Mouse (Mus musculus): ENCODE results near the gene Frk. TPM values are rescaled to one million over a fixed set of nuclear protein-coding genes. Genes with fewer than 3 reads are reported as not detected.

Frk gene
- total and polyA plus RNA-seq, 2 experiments from 2014 or later, result 0.41 to 0.71 TPM

- H3K27ac ChIP-seq (ENCODE audit: low read depth, low read length), result no peak overlapping the region
- H3K4me2 ChIP-seq (ENCODE audit: low read depth, low read length, poor library complexity, severe bottlenecking), result no peak overlapping the region
- H3K36me3 ChIP-seq (ENCODE audit: insufficient read depth, low read length), result no peaks in the 10 kb centered on the region
- H3K9me3 ChIP-seq (ENCODE audit: low read length), result no peaks in the 10 kb centered on the region
- no peaks in the 10 kb centered on the region for H3K4me1 ChIP-seq (ENCODE audit: insufficient read depth, low read length)
- H3K4me3 ChIP-seq (ENCODE audit: low read depth, low read length), result no peak overlapping the region
- no peak for TF ChIP-seq CTCF (IDR thresholded peaks at IDR 0.05)
- no peaks in the 10 kb centered on the region for H3K27me3 ChIP-seq (ENCODE audit: insufficient read depth, low read length)
- no peak for ATAC-seq (ENCODE audit: low FRiP score)
- no peak for DNase-seq (ENCODE audit: low spot score)
- no peak overlapping the region for H3K9ac ChIP-seq (replicated peaks; ENCODE audit: low read length, poor library complexity, severe bottlenecking)
- WGBS, result 75% methylated on average over 3 of the region's 3 CpGs
These were observed 28.0 kb downstream of the Frk start for GRCm38 (mm10) chr10:34511192-34511591.

- H3K27me3 ChIP-seq (ENCODE audit: insufficient read depth, low read length), result no peaks in the 10 kb centered on the region
- 53% methylated on average over 4 of the region's 4 CpGs for WGBS
- no peak overlapping the region for H3K4me3 ChIP-seq (ENCODE audit: low read depth, low read length)
- no peaks in the 10 kb centered on the region for H3K36me3 ChIP-seq (ENCODE audit: insufficient read depth, low read length)
- DNase-seq (ENCODE audit: low spot score), result peak; percentile 24
- no peaks in the 10 kb centered on the region for H3K9me3 ChIP-seq (ENCODE audit: low read length)
- no peak overlapping the region for H3K9ac ChIP-seq (replicated peaks; ENCODE audit: low read length, poor library complexity, severe bottlenecking)
- no peaks in the 10 kb centered on the region for H3K4me1 ChIP-seq (ENCODE audit: insufficient read depth, low read length)
- no peak for ATAC-seq (ENCODE audit: low FRiP score)
- TF ChIP-seq CTCF (IDR thresholded peaks at IDR 0.05), result no peak
- no peak overlapping the region for H3K4me2 ChIP-seq (ENCODE audit: low read depth, low read length, poor library complexity, severe bottlenecking)
- H3K27ac ChIP-seq (ENCODE audit: low read depth, low read length), result no peak overlapping the region
These were observed 29.4 kb downstream of the Frk start for GRCm38 (mm10) chr10:34512551-34512950.

- WGBS, result 83% methylated on average over 1 of the region's 1 CpGs
- no peaks in the 10 kb centered on the region for H3K9me3 ChIP-seq (ENCODE audit: low read length)
- ATAC-seq (ENCODE audit: low FRiP score) (no peak), DNase-seq (ENCODE audit: low spot score) (no peak)
- TF ChIP-seq CTCF (IDR thresholded peaks at IDR 0.05), result no peak
- H3K36me3 ChIP-seq (ENCODE audit: insufficient read depth, low read length), result no peaks in the 10 kb centered on the region
- H3K4me2 ChIP-seq (ENCODE audit: low read depth, low read length, poor library complexity, severe bottlenecking), result no peak overlapping the region
- no peak overlapping the region for H3K4me3 ChIP-seq (ENCODE audit: low read depth, low read length)
- H3K27me3 ChIP-seq (ENCODE audit: insufficient read depth, low read length), result no peaks in the 10 kb centered on the region
- no peak overlapping the region for H3K9ac ChIP-seq (replicated peaks; ENCODE audit: low read length, poor library complexity, severe bottlenecking)
- H3K4me1 ChIP-seq (ENCODE audit: insufficient read depth, low read length), result no peaks in the 10 kb centered on the region
- H3K27ac ChIP-seq (ENCODE audit: low read depth, low read length), result no peak overlapping the region
These were observed 42.4 kb downstream of the Frk start for GRCm38 (mm10) chr10:34525598-34525997.

- WGBS, result 67% methylated on average over 1 of the region's 1 CpGs
- Histone ChIP-seq H3K9ac (replicated peaks; ENCODE audit: low read length, poor library complexity, severe bottlenecking) (no peak overlapping the region), H3K36me3 (ENCODE audit: insufficient read depth, low read length) (no peaks in the 10 kb centered on the region), H3K4me3 (ENCODE audit: low read depth, low read length) (no peak overlapping the region), H3K27me3 (ENCODE audit: insufficient read depth, low read length) (no peaks in the 10 kb centered on the region), H3K4me2 (ENCODE audit: low read depth, low read length, poor library complexity, severe bottlenecking) (no peak overlapping the region), H3K4me1 (ENCODE audit: insufficient read depth, low read length) (no peaks in the 10 kb centered on the region), H3K9me3 (ENCODE audit: low read length) (no peaks in the 10 kb centered on the region), H3K27ac (ENCODE audit: low read depth, low read length) (no peak overlapping the region)
- no peak for TF ChIP-seq CTCF (IDR thresholded peaks at IDR 0.05)
- no peak for ATAC-seq (ENCODE audit: low FRiP score)
- no peak for DNase-seq (ENCODE audit: low spot score)
These were observed 48.6 kb downstream of the Frk start for GRCm38 (mm10) chr10:34531766-34532165.

GRCm38 (mm10) chr10:34532507-34532906 lies 49.3 kb downstream of the Frk start:
- H3K4me3 ChIP-seq (ENCODE audit: low read depth, low read length), result no peak overlapping the region
- ATAC-seq (ENCODE audit: low FRiP score) (no peak), DNase-seq (ENCODE audit: low spot score) (no peak)
- H3K27me3 ChIP-seq (ENCODE audit: insufficient read depth, low read length), result no peaks in the 10 kb centered on the region
- TF ChIP-seq CTCF (IDR thresholded peaks at IDR 0.05), result no peak
- no peak overlapping the region for H3K27ac ChIP-seq (ENCODE audit: low read depth, low read length)
- H3K4me2 ChIP-seq (ENCODE audit: low read depth, low read length, poor library complexity, severe bottlenecking), result no peak overlapping the region
- H3K36me3 ChIP-seq (ENCODE audit: insufficient read depth, low read length), result no peaks in the 10 kb centered on the region
- H3K4me1 ChIP-seq (ENCODE audit: insufficient read depth, low read length), result no peaks in the 10 kb centered on the region
- no peak overlapping the region for H3K9ac ChIP-seq (replicated peaks; ENCODE audit: low read length, poor library complexity, severe bottlenecking)
- WGBS, result 83% methylated on average over 1 of the region's 1 CpGs
- no peaks in the 10 kb centered on the region for H3K9me3 ChIP-seq (ENCODE audit: low read length)

- Histone ChIP-seq H3K9ac (replicated peaks; ENCODE audit: low read length, poor library complexity, severe bottlenecking) (no peak overlapping the region), H3K4me2 (ENCODE audit: low read depth, low read length, poor library complexity, severe bottlenecking) (no peak overlapping the region), H3K36me3 (ENCODE audit: insufficient read depth, low read length) (no peaks in the 10 kb centered on the region), H3K4me1 (ENCODE audit: insufficient read depth, low read length) (no peaks in the 10 kb centered on the region), H3K9me3 (ENCODE audit: low read length) (no peaks in the 10 kb centered on the region), H3K27ac (ENCODE audit: low read depth, low read length) (no peak overlapping the region), H3K27me3 (ENCODE audit: insufficient read depth, low read length) (no peaks in the 10 kb centered on the region), H3K4me3 (ENCODE audit: low read depth, low read length) (no peak overlapping the region)
- DNase-seq (ENCODE audit: low spot score) (no peak), ATAC-seq (ENCODE audit: low FRiP score) (no peak)
- no peak for TF ChIP-seq CTCF (IDR thresholded peaks at IDR 0.05)
- WGBS, result 82% methylated on average over 2 of the region's 2 CpGs
These were observed 57.5 kb downstream of the Frk start for GRCm38 (mm10) chr10:34540687-34541086.
